Mouse (Mus musculus): ENCODE measurements at regions not wholly inside any gene's neighbourhood (a gene's known extent, or its start where the extent isn't known, plus 50 kb on each side); places are given as distances from the start of the nearest gene placed in this dataset.
A peak's percentile ranks its signal among the peaks of the same experiment; 100 is the strongest.

DNA sequence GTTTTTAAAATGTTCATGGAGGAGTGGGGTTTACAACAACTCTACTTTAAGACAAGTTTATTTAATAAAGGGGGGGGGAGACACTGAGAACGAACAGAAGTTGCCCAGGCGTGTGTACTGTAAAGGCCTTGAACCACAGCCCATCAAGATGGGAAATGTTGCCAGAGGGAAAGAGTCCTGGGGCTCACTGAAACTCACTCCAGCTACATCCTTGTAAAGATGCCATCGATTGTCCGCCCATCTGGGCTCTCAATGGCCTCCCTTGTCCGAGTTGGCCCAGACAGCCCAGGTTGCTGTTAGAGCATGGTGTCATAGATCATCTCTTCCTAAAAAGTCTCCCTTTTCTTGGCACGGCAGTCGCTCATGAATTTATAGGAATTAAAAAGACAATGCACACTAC, 462.7 kb upstream of the Gm19410 start:
- no peak for DNase-seq (ENCODE audit: low read depth, low spot score)

DNA sequence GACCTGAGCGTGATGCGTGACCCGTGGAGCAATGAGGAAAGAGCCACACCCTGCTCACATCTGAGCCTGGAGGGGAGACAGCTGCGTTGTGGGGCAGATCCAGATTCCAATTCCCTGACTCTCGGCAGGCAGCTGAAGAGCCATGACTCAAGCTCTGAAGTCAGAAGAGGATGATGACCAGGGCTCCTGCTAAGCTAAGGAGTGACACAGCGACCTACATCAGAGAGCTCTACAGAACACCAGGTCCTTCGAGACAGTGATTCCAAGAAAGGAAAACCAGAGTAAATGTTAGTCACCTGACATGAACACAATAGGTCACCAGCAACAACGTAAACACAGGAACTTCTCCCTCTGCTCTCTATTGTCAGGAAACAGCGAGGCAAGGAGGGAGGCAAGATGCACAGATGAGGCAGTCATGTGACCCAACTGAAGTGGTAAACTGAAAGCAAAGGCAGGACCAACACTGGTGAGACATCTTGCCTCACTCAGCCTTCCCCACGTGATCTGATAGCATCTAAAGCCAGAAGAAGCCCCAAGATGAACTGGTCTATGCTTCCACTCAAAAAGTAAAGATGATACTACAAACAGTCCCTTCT, 444.2 kb upstream of the Gm19410 start:
- DNase-seq (ENCODE audit: low read depth, low spot score), result peak; percentile 42

DNA sequence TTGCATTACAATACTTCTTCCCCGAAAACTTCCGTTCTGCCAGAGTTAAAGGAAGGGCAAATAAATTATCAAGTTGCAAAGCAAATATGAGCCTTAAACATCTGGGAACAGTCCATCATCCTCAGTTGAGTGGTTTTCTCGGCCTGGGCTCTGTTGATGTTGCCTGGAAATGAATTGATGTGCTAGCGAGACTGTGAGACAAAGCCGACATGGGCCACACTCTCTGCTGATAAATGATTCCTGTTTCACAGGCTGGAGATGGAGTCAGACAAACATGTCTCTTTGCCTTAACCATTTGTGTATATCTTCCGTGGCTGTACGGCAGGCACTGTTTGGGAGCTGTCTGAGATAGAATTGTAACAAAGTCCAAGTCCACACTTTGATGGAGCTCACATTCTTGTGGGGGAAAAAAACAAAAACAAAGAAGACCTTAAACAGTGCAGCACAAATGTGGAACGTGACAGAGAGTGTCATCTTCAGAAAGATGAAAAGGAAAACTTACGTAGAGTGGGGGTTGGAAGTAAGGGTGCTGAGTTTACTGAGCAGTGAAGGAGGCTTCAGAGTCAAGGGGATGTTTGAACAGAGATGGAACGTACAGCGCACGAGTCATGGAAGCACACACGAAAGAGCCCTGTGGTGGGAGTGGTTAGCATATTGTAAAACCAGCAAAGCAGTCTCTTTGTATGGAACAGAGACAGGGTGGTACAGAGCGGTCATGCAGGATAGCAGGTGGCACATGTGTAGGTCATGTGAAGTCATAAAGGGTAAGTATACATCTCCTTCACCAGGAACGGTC, 442.2 kb upstream of the Gm19410 start:
- DNase-seq (ENCODE audit: low read depth, low spot score), result no peak

All from CD4-positive helper T cell, adult 2 months (primary cell).